Mouse (Mus musculus): ENCODE results near the gene Ascl5.

DNA sequence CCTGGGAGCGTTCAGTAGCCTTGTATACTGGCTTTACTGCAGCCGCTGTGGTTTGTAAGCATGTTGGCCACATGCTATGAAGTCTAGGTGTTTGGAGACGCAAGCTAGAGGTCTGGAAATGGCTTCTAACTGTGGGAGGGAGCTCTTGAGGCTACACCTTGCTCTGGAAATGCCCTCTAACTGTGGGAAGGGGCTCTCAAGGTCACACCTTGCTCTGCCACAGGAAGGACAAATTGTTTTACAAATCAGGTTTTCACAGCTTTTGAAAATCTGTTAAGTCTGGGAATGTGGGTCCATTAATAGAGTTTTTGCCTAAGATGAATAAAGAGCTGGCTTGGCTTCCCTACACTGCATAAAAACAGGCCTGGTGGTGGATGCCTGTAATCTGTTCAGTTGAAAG is 43.1 kb downstream of the Ascl5 start:
- no peak for TF ChIP-seq POLR2A (IDR thresholded peaks at IDR 0.05; ENCODE audit: borderline replicate concordance, insufficient read depth, low read length)
- TF ChIP-seq CTCF (IDR thresholded peaks at IDR 0.05; ENCODE audit: borderline replicate concordance, insufficient read depth, low read depth, low read length): no peak
